Mouse (Mus musculus) liver, adult 2 months (tissue): Measurements from ENCODE around the gene Cab39l. TPM values are rescaled to one million over a fixed set of nuclear protein-coding genes. Genes with fewer than 3 reads are reported as not detected.

Experiments used
- DNase-seq: peaks from one replicate; pipeline ENCODE4 v3.0.0-alpha.2; 2011; ENCODE audit warnings: low read depth, low spot score; ENCODE audit errors: extremely low read depth
- H3K27ac ChIP-seq: fragments of 200-500 bp; replicated peaks from 2 replicates; pipeline ENCODE4 v1.5.1; 2012; ENCODE audit warnings: low read depth, mild to moderate bottlenecking, control low read depth, inconsistent platforms, low read length; ENCODE audit not compliant: insufficient read depth
- H3K27me3 ChIP-seq: fragments of 200-500 bp; 2 replicates; pipeline ENCODE4 v1.6.1; 2012; ENCODE audit warnings: mild to moderate bottlenecking, moderate library complexity, low read length, inconsistent platforms; ENCODE audit not compliant: control insufficient read depth, insufficient read depth
- H3K36me3 ChIP-seq: fragments of 200-500 bp; 2 replicates; pipeline ENCODE4 v1.6.1; 2012; ENCODE audit warnings: low read length, inconsistent platforms; ENCODE audit not compliant: control insufficient read depth, insufficient read depth
- H3K4me1 ChIP-seq: fragments of 200-500 bp; 2 replicates; pipeline ENCODE4 v1.6.1; 2011; ENCODE audit warnings: low read length; ENCODE audit not compliant: control insufficient read depth, insufficient read depth
- H3K4me3 ChIP-seq: fragments of 200-500 bp; 2 replicates; pipeline ENCODE4 v1.5.1; 2011; ENCODE audit warnings: low read depth, mild to moderate bottlenecking, control low read depth, low read length, moderate library complexity; ENCODE audit not compliant: insufficient read depth
- H3K79me2 ChIP-seq: fragments of 200-500 bp; 2 replicates; pipeline ENCODE4 v1.6.1; 2012; ENCODE audit warnings: inconsistent platforms, mild to moderate bottlenecking, low read length, moderate library complexity; ENCODE audit not compliant: control insufficient read depth, insufficient read depth
- H3K9ac ChIP-seq: fragments of 200-500 bp; 2 replicates; pipeline ENCODE4 v1.6.1; 2012; ENCODE audit warnings: low read depth, mild to moderate bottlenecking, control low read depth, inconsistent platforms, low read length
- CTCF ChIP-seq: fragments of 200-500 bp; IDR thresholded peaks from 2 replicates; pipeline ENCODE4 v1.5.1; 2011; ENCODE audit warnings: low read depth, low read length, control low read depth
- POLR2A ChIP-seq: fragments of 200-500 bp; IDR thresholded peaks from 2 replicates; pipeline ENCODE4 v1.6.1; 2011; ENCODE audit warnings: low read length, control low read depth; ENCODE audit not compliant: insufficient read depth; ENCODE audit errors: extremely low read depth
- WGBS: fragments of 180-500 bp; shearing (Covaris S2); methylation state at CpG from one replicate; pipeline ENCODE4 v1.1.7; 2018; 5-methylcytosine and 5-hydroxymethylcytosine counted together
- polyA plus RNA-seq: library from polyadenylated mRNA; depleted of rRNA; stranded (reverse); fragments of >200 nt; gene quantifications from 2 replicates; pipeline ENCODE4 v1.2.3, GENCODE M21; 2012
- total RNA-seq: library from RNA; depleted of rRNA; stranded (reverse); fragments of >200 nt; gene quantifications from 2 replicates; pipeline ENCODE4 v1.2.3, GENCODE M21; 2014

Gene Cab39l
- total and polyA plus RNA-seq, 2 experiments, result 13.6 to 47.6 TPM

GRCm38 (mm10) chr14:59506139-59506538 lies 65.4 kb downstream of the Cab39l start:
- Histone ChIP-seq H3K79me2 (no peaks in the 10 kb centered on the region), H3K4me1 (peaks cover 6% of the 10 kb centered on the region; the same call in 1 of the 2 replicates), H3K9ac (no peak overlapping the region), H3K27me3 (no peaks in the 10 kb centered on the region), H3K36me3 (peaks cover 22% of the 10 kb centered on the region), H3K4me3 (no peak overlapping the region), H3K27ac (no peak overlapping the region)
- WGBS, result 28% methylated on average over 4 of the region's 4 CpGs
- no peak for TF ChIP-seq CTCF
- TF ChIP-seq POLR2A, result no peak
- peak; percentile 55 for DNase-seq

DNA sequence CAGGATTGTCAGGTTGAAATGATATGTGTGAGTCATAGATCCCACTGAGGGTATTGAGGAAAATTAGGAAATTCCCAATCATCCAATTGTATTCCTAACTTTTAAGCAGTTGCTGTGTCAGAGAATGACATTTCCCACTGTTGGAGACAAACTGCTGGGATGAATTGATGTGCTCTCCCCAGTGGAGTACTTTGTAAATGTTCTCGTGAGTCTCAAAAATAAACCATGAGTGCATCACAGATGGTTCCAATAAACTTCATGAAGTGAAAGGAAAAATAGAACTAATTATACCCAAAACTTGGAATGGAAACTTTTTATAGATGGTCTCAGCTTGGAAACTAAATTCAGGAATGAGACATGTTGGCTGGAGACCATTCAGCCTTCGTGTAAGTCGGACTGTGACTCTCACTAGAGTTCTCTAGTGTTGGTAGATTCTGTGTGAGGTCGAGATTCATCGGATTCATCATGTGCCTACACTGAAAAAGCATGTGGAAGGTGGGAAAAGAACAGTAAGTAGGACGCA lies 73.2 kb downstream of the Cab39l start:
- H3K27me3 ChIP-seq, result no peaks in the 10 kb centered on the region
- no peak for TF ChIP-seq POLR2A
- TF ChIP-seq CTCF, result no peak
- WGBS, result 92% methylated on average over 6 of the region's 6 CpGs
- H3K79me2 ChIP-seq, result no peaks in the 10 kb centered on the region
- H3K4me1 ChIP-seq, result no peaks in the 10 kb centered on the region
- no peak overlapping the region for H3K9ac ChIP-seq
- no peak overlapping the region for H3K4me3 ChIP-seq
- H3K36me3 ChIP-seq, result peaks cover 17% of the 10 kb centered on the region
- no peak for DNase-seq
- H3K27ac ChIP-seq, result no peak overlapping the region

- no peaks in the 10 kb centered on the region for H3K79me2 ChIP-seq
- no peak for TF ChIP-seq CTCF
- TF ChIP-seq POLR2A, result no peak
- no peak for DNase-seq
- no peaks in the 10 kb centered on the region for H3K27me3 ChIP-seq
- H3K4me1 ChIP-seq, result no peaks in the 10 kb centered on the region
- WGBS, result 86% methylated on average over 5 of the region's 5 CpGs
- no peak overlapping the region for H3K27ac ChIP-seq
- no peak overlapping the region for H3K4me3 ChIP-seq
- no peak overlapping the region for H3K9ac ChIP-seq
- peaks cover 28% of the 10 kb centered on the region for H3K36me3 ChIP-seq
These were observed 85.1 kb downstream of the Cab39l start for GRCm38 (mm10) chr14:59525843-59526242.

DNA sequence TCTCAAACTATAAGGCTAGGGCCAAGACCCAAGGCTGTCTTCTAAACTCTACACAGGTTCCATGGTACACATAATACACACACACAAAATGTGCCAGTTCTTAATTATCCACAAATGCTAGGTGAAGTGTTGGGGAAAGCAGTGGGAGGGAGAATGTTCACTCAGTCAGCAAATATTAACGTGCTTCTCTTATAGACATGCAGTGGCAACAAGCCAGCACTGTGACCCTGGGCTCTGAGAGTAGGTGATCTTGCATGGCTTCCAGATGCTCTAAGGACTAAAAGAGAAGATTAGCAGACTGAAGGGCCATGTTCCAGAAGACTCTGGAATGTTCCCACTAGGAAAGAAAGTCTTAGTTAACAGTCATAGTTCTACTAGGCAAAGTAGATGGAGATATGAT lies 90.0 kb downstream of the Cab39l start:
- Histone ChIP-seq H3K27ac (no peak overlapping the region), H3K36me3 (peaks cover 18% of the 10 kb centered on the region), H3K4me1 (peaks cover 14% of the 10 kb centered on the region), H3K9ac (no peak overlapping the region), H3K79me2 (no peaks in the 10 kb centered on the region), H3K27me3 (no peaks in the 10 kb centered on the region), H3K4me3 (no peak overlapping the region)
- TF ChIP-seq CTCF (no peak), POLR2A (no peak)
- DNase-seq, result no peak
- WGBS, result 51% methylated on average over 1 of the region's 1 CpGs

DNA sequence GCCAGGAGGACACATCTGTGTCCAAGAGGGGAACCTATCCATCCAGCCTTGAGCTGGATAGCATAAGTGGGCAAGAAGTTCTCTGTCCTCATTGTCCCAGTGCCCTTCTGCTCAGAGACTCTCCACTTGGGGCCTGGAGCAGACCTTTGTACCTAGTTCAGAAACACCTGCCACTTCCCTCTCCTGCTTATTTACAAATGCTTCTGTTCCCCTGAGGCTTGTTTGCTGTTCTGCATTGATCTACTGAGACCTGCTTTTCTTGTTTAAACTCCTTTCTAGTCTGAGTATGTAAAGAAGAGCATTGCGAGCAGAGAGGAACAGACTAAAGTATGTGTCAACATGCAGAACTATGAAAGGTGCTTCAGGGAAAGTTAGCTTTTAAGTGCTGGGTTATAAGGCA lies 92.2 kb downstream of the Cab39l start:
- H3K79me2 ChIP-seq, result no peaks in the 10 kb centered on the region
- H3K4me1 ChIP-seq, result peaks cover 14% of the 10 kb centered on the region
- TF ChIP-seq CTCF, result no peak
- no peaks in the 10 kb centered on the region for H3K27me3 ChIP-seq
- H3K36me3 ChIP-seq, result peaks cover 10% of the 10 kb centered on the region
- H3K4me3 ChIP-seq, result no peak overlapping the region
- H3K9ac ChIP-seq, result no peak overlapping the region
- WGBS, result 23% methylated on average over 1 of the region's 1 CpGs
- peak; percentile 91 for DNase-seq
- H3K27ac ChIP-seq, result peak overlapping the region; percentile 71

- Histone ChIP-seq H3K27me3 (no peaks in the 10 kb centered on the region), H3K36me3 (peaks cover 11% of the 10 kb centered on the region), H3K9ac (no peak overlapping the region), H3K79me2 (no peaks in the 10 kb centered on the region), H3K27ac (no peak overlapping the region), H3K4me1 (peaks cover 14% of the 10 kb centered on the region), H3K4me3 (no peak overlapping the region)
- no peak for DNase-seq
- no peak for TF ChIP-seq POLR2A
- no peak for TF ChIP-seq CTCF
These were observed 93.1 kb downstream of the Cab39l start for GRCm38 (mm10) chr14:59533908-59534307.
